Mouse (Mus musculus): ENCODE results near the gene Eefsec. TPM values are rescaled to one million over a fixed set of nuclear protein-coding genes. Genes with fewer than 3 reads are reported as not detected.

Eefsec gene
- total RNA-seq, 4 experiments from 2014 or later: 21.4 to 28.7 (median 24.2) TPM

- DNase-seq (ENCODE audit: low spot score in 2 of 2): peak; percentile 58 to 81
Observed at GRCm38 (mm10) chr6:88343485-88344450, 102.6 kb downstream of the Eefsec start.

- no peak for DNase-seq (ENCODE audit: low spot score in 2 of 2)
Observed at GRCm38 (mm10) chr6:88342965-88343364, 103.4 kb downstream of the Eefsec start.

- DNase-seq (ENCODE audit: low spot score in 2 of 2): no peak
Observed at GRCm38 (mm10) chr6:88341182-88341581, 105.2 kb downstream of the Eefsec start.

GRCm38 (mm10) chr6:88340761-88341160, 105.6 kb downstream of the Eefsec start:
- DNase-seq (ENCODE audit: low spot score in 2 of 2): no peak

- DNase-seq (ENCODE audit: low spot score in 2 of 2): no peak
Observed at GRCm38 (mm10) chr6:88329336-88329735, 117.0 kb downstream of the Eefsec start.

GRCm38 (mm10) chr6:88321879-88322278, 124.5 kb downstream of the Eefsec start:
- DNase-seq (ENCODE audit: low spot score in 2 of 2): no peak

GRCm38 (mm10) chr6:88321253-88321652, 125.1 kb downstream of the Eefsec start:
- DNase-seq (ENCODE audit: low spot score in 2 of 2): no peak

GRCm38 (mm10) chr6:88319735-88320134, 126.6 kb downstream of the Eefsec start:
- DNase-seq (ENCODE audit: low spot score in 2 of 2): no peak

- DNase-seq (ENCODE audit: low spot score in 2 of 2): no peak
Observed at GRCm38 (mm10) chr6:88315295-88315694, 131.0 kb downstream of the Eefsec start.

- no peak for DNase-seq (ENCODE audit: low spot score in 2 of 2)
Observed at GRCm38 (mm10) chr6:88313937-88314336, 132.4 kb downstream of the Eefsec start.

- no peak for DNase-seq (ENCODE audit: low spot score in 2 of 2)
Observed at GRCm38 (mm10) chr6:88311593-88311992, 134.7 kb downstream of the Eefsec start.

GRCm38 (mm10) chr6:88306100-88306746, 140.1 kb downstream of the Eefsec start:
- no peak for DNase-seq (ENCODE audit: low spot score in 2 of 2)

GRCm38 (mm10) chr6:88301234-88301633, 145.1 kb downstream of the Eefsec start:
- DNase-seq (ENCODE audit: low spot score in 2 of 2): no peak

- DNase-seq (ENCODE audit: low spot score in 2 of 2): no peak
Observed at GRCm38 (mm10) chr6:88299491-88299890, 146.8 kb downstream of the Eefsec start.

- no peak for DNase-seq (ENCODE audit: low spot score in 2 of 2)
Observed at GRCm38 (mm10) chr6:88292274-88292909, 153.9 kb downstream of the Eefsec start.

GRCm38 (mm10) chr6:88290129-88290766, 156.1 kb downstream of the Eefsec start:
- DNase-seq (ENCODE audit: low spot score in 2 of 2): peak; percentile 67 to 77

- DNase-seq (ENCODE audit: low spot score in 2 of 2): no peak
Observed at GRCm38 (mm10) chr6:88278141-88278540, 168.2 kb downstream of the Eefsec start.

- DNase-seq (ENCODE audit: low spot score in 2 of 2): no peak
Observed at GRCm38 (mm10) chr6:88277242-88277641, 169.1 kb downstream of the Eefsec start.

- no peak for DNase-seq (ENCODE audit: low spot score in 2 of 2)
Observed at GRCm38 (mm10) chr6:88276221-88276620, 170.1 kb downstream of the Eefsec start.

GRCm38 (mm10) chr6:88274623-88275022, 171.7 kb downstream of the Eefsec start:
- no peak for DNase-seq (ENCODE audit: low spot score in 2 of 2)

- no peak for DNase-seq (ENCODE audit: low spot score in 2 of 2)
Observed at GRCm38 (mm10) chr6:88267970-88268369, 178.4 kb downstream of the Eefsec start.
